Mouse (Mus musculus) lung, postnatal 0 days (tissue): Measurements from ENCODE around the gene Smco4.

Experiments
- CTCF ChIP-seq: IDR thresholded peaks from 2 replicates; pipeline ENCODE4 v1.5.1; 2016; ENCODE audit warnings: antibody characterized with exemption, mild to moderate bottlenecking
- EP300 ChIP-seq: IDR thresholded peaks from 2 replicates; pipeline ENCODE4 v1.6.1; 2016; ENCODE audit warnings: antibody characterized with exemption, mild to moderate bottlenecking, control low read depth

DNA sequence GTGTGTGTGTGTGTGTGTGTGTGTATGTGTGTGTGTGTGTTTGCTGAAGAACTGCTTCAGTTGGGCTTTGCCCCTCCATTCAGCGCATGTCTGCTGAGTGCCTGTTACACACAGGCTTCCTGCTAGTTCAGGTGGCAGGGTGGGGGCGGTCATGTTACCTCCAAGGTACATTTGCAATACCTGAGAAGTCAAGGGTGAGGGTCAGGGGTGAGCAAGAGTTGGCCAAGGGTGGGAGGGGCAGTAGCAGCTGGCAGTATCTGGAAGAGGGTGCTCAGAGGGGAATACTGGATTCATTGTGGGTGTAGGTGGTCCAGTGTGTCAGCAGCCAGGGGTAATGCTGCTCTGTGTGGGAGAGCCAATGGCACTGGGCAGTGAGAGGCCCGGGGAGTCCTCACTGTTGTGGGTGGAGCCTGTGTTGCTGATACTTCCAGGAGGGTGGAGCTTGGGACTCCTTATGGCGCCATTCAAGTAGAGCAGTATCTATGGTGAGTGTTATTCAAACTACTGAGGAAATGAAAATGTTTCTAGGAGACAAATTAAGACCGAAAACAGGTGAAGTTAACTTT lies 43.7 kb downstream of the Smco4 start:
- no peak for TF ChIP-seq CTCF
- TF ChIP-seq EP300 = no peak
